Mouse (Mus musculus) lung, postnatal 0 days (tissue): ENCODE results near the gene Colgalt2. TPM values are rescaled to one million over a fixed set of nuclear protein-coding genes. Genes with fewer than 3 reads are reported as not detected.

Experiments used
- ATAC-seq: fragments of 200-750 bp; cut with Nextera tagmentation; 2 replicates; pipeline ENCODE4 v1.8.0; 2017; ENCODE audit warnings: moderate library complexity
- DNase-seq: peaks from one replicate; pipeline ENCODE4 v3.0.0-alpha.2; 2016; ENCODE audit warnings: low spot score
- H3K27ac ChIP-seq: fragments of 300-500 bp; sonication (generic); 2 replicates; pipeline ENCODE4 v1.5.1; 2014; ENCODE audit warnings: antibody characterized with exemption, mild to moderate bottlenecking, low read length, mixed read lengths
- H3K27me3 ChIP-seq: fragments of 300-500 bp; sonication (generic); replicated peaks from 2 replicates; pipeline ENCODE4 v1.6.1; 2014; ENCODE audit warnings: low read length, mixed read lengths; ENCODE audit not compliant: insufficient read depth
- H3K36me3 ChIP-seq: fragments of 300-500 bp; sonication (generic); 2 replicates; pipeline ENCODE4 v1.6.1; 2014; ENCODE audit warnings: low read length, mixed read lengths; ENCODE audit not compliant: insufficient read depth
- H3K4me1 ChIP-seq: fragments of 300-500 bp; sonication (generic); 2 replicates; pipeline ENCODE4 v1.6.1; 2014; ENCODE audit warnings: antibody characterized with exemption, low read depth, low read length, mixed read lengths; ENCODE audit not compliant: insufficient read depth
- H3K4me2 ChIP-seq: fragments of 300-500 bp; sonication (generic); replicated peaks from 2 replicates; pipeline ENCODE4 v1.6.1; 2014; ENCODE audit warnings: low read depth, mild to moderate bottlenecking, low read length, moderate library complexity, mixed read lengths
- H3K4me3 ChIP-seq: fragments of 300-500 bp; sonication (generic); 2 replicates; pipeline ENCODE4 v1.5.1; 2014; ENCODE audit warnings: low read depth, low read length
- H3K9ac ChIP-seq: fragments of 300-500 bp; sonication (generic); replicated peaks from 2 replicates; pipeline ENCODE4 v1.6.1; 2014; ENCODE audit warnings: low read depth, mild to moderate bottlenecking
- H3K9me3 ChIP-seq: fragments of 300-500 bp; sonication (generic); 2 replicates; pipeline ENCODE4 v1.6.1; 2016; ENCODE audit warnings: low read length, mixed read lengths
- CTCF ChIP-seq: IDR thresholded peaks from 2 replicates; pipeline ENCODE4 v1.5.1; 2016; ENCODE audit warnings: antibody characterized with exemption, mild to moderate bottlenecking
- EP300 ChIP-seq: IDR thresholded peaks from 2 replicates; pipeline ENCODE4 v1.6.1; 2016; ENCODE audit warnings: antibody characterized with exemption, mild to moderate bottlenecking, control low read depth
- WGBS: fragments of 180-500 bp; shearing (Covaris S2); extraction: QIAGEN DNeasy Blood & Tissue Kit; methylation state at CpG from one replicate; pipeline ENCODE4 v1.1.7; 2014; 5-methylcytosine and 5-hydroxymethylcytosine counted together
- polyA plus RNA-seq: library from polyadenylated mRNA; unstranded; fragments of >200 nt; fragmentation: Nextera tagmentation; extraction: Ambion mirVana; gene quantifications from 2 replicates; pipeline ENCODE4 v1.2.1, GENCODE M21; 2015

Gene Colgalt2
- polyA plus RNA-seq, 1 experiment from 2014 or later: 3.6 TPM

GRCm38 (mm10) chr1:152556576-152557281 is 157.1 kb downstream of the Colgalt2 start:
- H3K9me3 ChIP-seq: no peaks in the 10 kb centered on the region
- H3K4me2 ChIP-seq: no peak overlapping the region

More at GRCm38 (mm10) chr1:152556576-152557281, 157.1 kb downstream of the Colgalt2 start:
- no peaks in the 10 kb centered on the region for H3K27me3 ChIP-seq
- peaks cover 13% of the 10 kb centered on the region; the same call in 1 of the 2 replicates for H3K36me3 ChIP-seq
- 0 out of 2 replicates have a peak overlapping the region, but pooled peaks have one; percentile 11 for H3K27ac ChIP-seq
- H3K9ac ChIP-seq: no peak overlapping the region
- no peak overlapping the region for H3K4me3 ChIP-seq
- H3K4me1 ChIP-seq: peaks cover 10% of the 10 kb centered on the region; the same call in 1 of the 2 replicates
- DNase-seq (no peak), ATAC-seq (peak; percentile 76)
- TF ChIP-seq CTCF (no peak), EP300 (0 out of 2 replicates have a peak, but pooled peaks have one; percentile 35)
- 25% methylated on average over 14 of the region's 14 CpGs for WGBS

Other genes with a start within 250 kb of the Colgalt2 start
- gene Tsen15, start 13.1 kb upstream of the Colgalt2 start, polyA plus RNA-seq: 35.9 and 36.6 TPM in 2 replicates